Mouse (Mus musculus) brain, embryonic 18.5 days (tissue): Measurements from ENCODE around the gene Cdr2l.

Experiments used
- DNase-seq: peaks from one replicate; pipeline ENCODE4 v3.0.0-alpha.2; 2012; ENCODE audit warnings: low read depth, low spot score

Gene Cdr2l

GRCm38 (mm10) chr11:115381743-115382539, at the start of gene Cdr2l:
Gene Cdr2l, plus strand, starts transcription at chr11:115381916.
- DNase-seq, result no peak

- no peak for DNase-seq
Measured at GRCm38 (mm10) chr11:115334531-115334930, 47.2 kb upstream of the Cdr2l start, which contains the start of gene Otop3. Gene Otop3, plus strand, starts transcription at chr11:115334731.

GRCm38 (mm10) chr11:115335223-115335622, 46.5 kb upstream of the Cdr2l start:
- no peak for DNase-seq

- DNase-seq, result no peak
Measured at GRCm38 (mm10) chr11:115336115-115336514, 45.6 kb upstream of the Cdr2l start.

GRCm38 (mm10) chr11:115337350-115337749, 44.4 kb upstream of the Cdr2l start:
- no peak for DNase-seq

GRCm38 (mm10) chr11:115337826-115338225, 43.9 kb upstream of the Cdr2l start:
- no peak for DNase-seq

GRCm38 (mm10) chr11:115341246-115341645, 40.5 kb upstream of the Cdr2l start:
- no peak for DNase-seq

GRCm38 (mm10) chr11:115341866-115342265, 39.9 kb upstream of the Cdr2l start:
- DNase-seq, result no peak

- DNase-seq, result no peak
Measured at GRCm38 (mm10) chr11:115344967-115345366, 36.7 kb upstream of the Cdr2l start.

- no peak for DNase-seq
Measured at GRCm38 (mm10) chr11:115345515-115345914, 36.2 kb upstream of the Cdr2l start.

- no peak for DNase-seq
Measured at GRCm38 (mm10) chr11:115348681-115349248, 33.0 kb upstream of the Cdr2l start.

- DNase-seq, result no peak
Measured at GRCm38 (mm10) chr11:115349976-115350375, 31.7 kb upstream of the Cdr2l start.

- DNase-seq, result no peak
Measured at GRCm38 (mm10) chr11:115353375-115353774, 28.3 kb upstream of the Cdr2l start.

GRCm38 (mm10) chr11:115354183-115354582, 27.5 kb upstream of the Cdr2l start:
- DNase-seq, result no peak

GRCm38 (mm10) chr11:115358468-115358867, 23.2 kb upstream of the Cdr2l start:
- no peak for DNase-seq

- DNase-seq, result no peak
Measured at GRCm38 (mm10) chr11:115359293-115359692, 22.4 kb upstream of the Cdr2l start.

- DNase-seq, result no peak
Measured at GRCm38 (mm10) chr11:115359726-115360125, 22.0 kb upstream of the Cdr2l start.

GRCm38 (mm10) chr11:115364136-115364535, 17.6 kb upstream of the Cdr2l start:
- DNase-seq, result no peak

GRCm38 (mm10) chr11:115366039-115366705, 15.5 kb upstream of the Cdr2l start:
- no peak for DNase-seq

GRCm38 (mm10) chr11:115366706-115367394, 14.9 kb upstream of the Cdr2l start:
- no peak for DNase-seq

- DNase-seq, result no peak
Measured at GRCm38 (mm10) chr11:115367395-115367944, 14.2 kb upstream of the Cdr2l start, which contains the start of gene Hid1. Gene Hid1, minus strand, starts transcription at chr11:115367756.

GRCm38 (mm10) chr11:115370368-115370767, 11.3 kb upstream of the Cdr2l start:
- DNase-seq, result no peak
